Mouse (Mus musculus): ENCODE results near the gene Cep95. TPM values are rescaled to one million over a fixed set of nuclear protein-coding genes. Genes with fewer than 3 reads are reported as not detected.

Cep95 gene
- polyA plus RNA-seq, 1 experiment from 2014 or later: 23.6 TPM

GRCm38 (mm10) chr11:106812410-106813136 lies 23.5 kb downstream of the Cep95 start:
- no peak for DNase-seq (ENCODE audit: low spot score)

GRCm38 (mm10) chr11:106814601-106815320 lies 25.7 kb downstream of the Cep95 start:
- no peak for DNase-seq (ENCODE audit: low spot score)

- no peak for DNase-seq (ENCODE audit: low spot score)
Observed at GRCm38 (mm10) chr11:106815331-106815730, 26.3 kb downstream of the Cep95 start.

GRCm38 (mm10) chr11:106815761-106816160 lies 26.7 kb downstream of the Cep95 start:
- DNase-seq (ENCODE audit: low spot score): no peak

- DNase-seq (ENCODE audit: low spot score): no peak
Observed at GRCm38 (mm10) chr11:106816316-106816715, 27.3 kb downstream of the Cep95 start.

- no peak for DNase-seq (ENCODE audit: low spot score)
Observed at GRCm38 (mm10) chr11:106817156-106817555, 28.1 kb downstream of the Cep95 start.

GRCm38 (mm10) chr11:106817808-106818207 lies 28.8 kb downstream of the Cep95 start:
- DNase-seq (ENCODE audit: low spot score): no peak

- DNase-seq (ENCODE audit: low spot score): no peak
Observed at GRCm38 (mm10) chr11:106818341-106818740, 29.3 kb downstream of the Cep95 start.

- no peak for DNase-seq (ENCODE audit: low spot score)
Observed at GRCm38 (mm10) chr11:106819595-106819994, 30.5 kb downstream of the Cep95 start.

GRCm38 (mm10) chr11:106820252-106820651 lies 31.2 kb downstream of the Cep95 start:
- DNase-seq (ENCODE audit: low spot score): no peak

- DNase-seq (ENCODE audit: low spot score): no peak
Observed at GRCm38 (mm10) chr11:106820972-106821371, 31.9 kb downstream of the Cep95 start.

GRCm38 (mm10) chr11:106821397-106821796 lies 32.3 kb downstream of the Cep95 start:
- no peak for DNase-seq (ENCODE audit: low spot score)

GRCm38 (mm10) chr11:106822491-106822890 lies 33.4 kb downstream of the Cep95 start:
- no peak for DNase-seq (ENCODE audit: low spot score)

- DNase-seq (ENCODE audit: low spot score): no peak
Observed at GRCm38 (mm10) chr11:106822911-106823310, 33.9 kb downstream of the Cep95 start.

GRCm38 (mm10) chr11:106823741-106824140 lies 34.7 kb downstream of the Cep95 start:
- no peak for DNase-seq (ENCODE audit: low spot score)

- no peak for DNase-seq (ENCODE audit: low spot score)
Observed at GRCm38 (mm10) chr11:106824403-106824802, 35.4 kb downstream of the Cep95 start.

GRCm38 (mm10) chr11:106828079-106828478 lies 39.0 kb downstream of the Cep95 start:
- DNase-seq (ENCODE audit: low spot score): no peak

GRCm38 (mm10) chr11:106842002-106842401 lies 53.0 kb downstream of the Cep95 start:
- DNase-seq (ENCODE audit: low spot score): no peak

GRCm38 (mm10) chr11:106851438-106851837 lies 62.4 kb downstream of the Cep95 start:
- DNase-seq (ENCODE audit: low spot score): peak; percentile 37
